Mouse (Mus musculus): Measurements from ENCODE around the gene Tnk2. TPM values are rescaled to one million over a fixed set of nuclear protein-coding genes. Genes with fewer than 3 reads are reported as not detected.
A peak's percentile ranks its signal among the peaks of the same experiment; 100 is the strongest.

The Tnk2 gene
- polyA plus RNA-seq, 1 experiment from 2014 or later: 11.6 TPM

DNA sequence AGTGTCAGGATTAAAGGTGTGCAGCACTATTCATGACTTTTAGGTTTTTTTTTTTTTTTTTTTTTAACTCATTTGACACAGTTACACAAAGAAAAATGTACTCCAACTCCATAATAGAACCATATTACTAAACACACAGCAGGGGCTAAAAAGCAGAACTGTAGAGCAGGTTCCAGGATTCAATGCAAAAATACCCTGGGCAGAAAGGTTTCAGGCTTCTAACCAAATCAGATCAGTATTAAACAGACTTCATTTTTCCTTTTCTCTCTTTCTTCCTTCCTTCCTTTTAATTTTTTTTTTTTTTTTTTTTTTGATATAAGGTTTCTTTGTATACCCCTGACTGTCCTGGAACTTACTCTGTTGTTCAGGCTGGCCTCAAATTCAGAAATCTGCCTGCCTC lies 6.8 kb downstream of the Tnk2 start:
- Histone ChIP-seq H3K9me3 (ENCODE audit: control insufficient read depth, low read length) (no peaks in the 10 kb centered on the region), H3K9ac (ENCODE audit: low read depth, low read length) (no peak overlapping the region), H3K4me2 (no peak overlapping the region), H3K4me1 (replicated peaks; ENCODE audit: control insufficient read depth, insufficient read depth, low read length) (peaks cover 13% of the 10 kb centered on the region), H3K4me3 (ENCODE audit: low read depth, low read length) (no peak overlapping the region), H3K27me3 (replicated peaks; ENCODE audit: control insufficient read depth, insufficient read depth, low read length) (no peaks in the 10 kb centered on the region), H3K27ac (ENCODE audit: low read depth, low read length) (no peak overlapping the region), H3K36me3 (ENCODE audit: control insufficient read depth, insufficient read depth, low read length) (no peaks in the 10 kb centered on the region)
- DNase-seq (ENCODE audit: low spot score) (no peak), ATAC-seq (replicated peaks; ENCODE audit: low FRiP score) (no peak)

DNA sequence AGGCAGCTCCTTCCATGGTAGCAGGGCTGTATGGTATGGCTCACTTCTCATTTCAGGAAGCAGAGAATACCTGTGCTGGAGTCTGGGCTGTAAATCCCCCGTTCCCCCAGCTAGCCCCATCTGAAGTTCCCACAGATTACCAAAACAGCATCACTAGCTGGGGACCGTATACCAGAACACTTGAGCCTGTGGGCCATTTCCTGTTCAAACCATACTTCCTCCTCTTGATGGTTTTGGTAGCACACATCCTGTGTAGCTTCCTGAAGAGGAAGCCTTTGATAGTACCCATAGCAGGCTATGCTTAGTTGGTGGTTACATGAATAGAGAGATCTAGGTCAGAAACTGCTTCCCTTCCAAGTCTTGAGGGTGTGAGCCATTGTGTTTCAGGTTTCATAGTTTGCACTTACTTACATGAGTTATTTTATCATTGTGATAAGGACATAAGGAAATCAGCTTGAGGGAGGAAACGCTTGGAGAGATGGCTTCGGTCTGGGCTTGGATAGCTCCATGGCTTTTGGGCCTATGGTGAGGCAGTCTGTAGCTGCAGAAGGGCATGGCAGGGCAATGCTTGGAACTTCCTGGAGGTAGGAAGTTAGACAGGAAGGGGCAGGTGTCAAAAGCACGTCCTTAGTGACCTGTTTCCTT lies 7.4 kb downstream of the Tnk2 start:
- Histone ChIP-seq H3K4me2 (no peak overlapping the region; the same call in 1 of the 2 replicates), H3K27me3 (replicated peaks; ENCODE audit: control insufficient read depth, insufficient read depth, low read length) (no peaks in the 10 kb centered on the region), H3K4me1 (replicated peaks; ENCODE audit: control insufficient read depth, insufficient read depth, low read length) (peaks cover 9% of the 10 kb centered on the region), H3K9me3 (ENCODE audit: control insufficient read depth, low read length) (no peaks in the 10 kb centered on the region), H3K36me3 (ENCODE audit: control insufficient read depth, insufficient read depth, low read length) (no peaks in the 10 kb centered on the region), H3K4me3 (ENCODE audit: low read depth, low read length) (no peak overlapping the region), H3K9ac (ENCODE audit: low read depth, low read length) (no peak overlapping the region), H3K27ac (ENCODE audit: low read depth, low read length) (peak overlapping the region; percentile 48; the same call in 1 of the 2 replicates)
- peak; percentile 32 for DNase-seq (ENCODE audit: low spot score)
- 50% methylated on average over 5 of the region's 5 CpGs for WGBS
- ATAC-seq (replicated peaks; ENCODE audit: low FRiP score): peak; percentile 34; the same call in 1 of the 2 replicates

DNA sequence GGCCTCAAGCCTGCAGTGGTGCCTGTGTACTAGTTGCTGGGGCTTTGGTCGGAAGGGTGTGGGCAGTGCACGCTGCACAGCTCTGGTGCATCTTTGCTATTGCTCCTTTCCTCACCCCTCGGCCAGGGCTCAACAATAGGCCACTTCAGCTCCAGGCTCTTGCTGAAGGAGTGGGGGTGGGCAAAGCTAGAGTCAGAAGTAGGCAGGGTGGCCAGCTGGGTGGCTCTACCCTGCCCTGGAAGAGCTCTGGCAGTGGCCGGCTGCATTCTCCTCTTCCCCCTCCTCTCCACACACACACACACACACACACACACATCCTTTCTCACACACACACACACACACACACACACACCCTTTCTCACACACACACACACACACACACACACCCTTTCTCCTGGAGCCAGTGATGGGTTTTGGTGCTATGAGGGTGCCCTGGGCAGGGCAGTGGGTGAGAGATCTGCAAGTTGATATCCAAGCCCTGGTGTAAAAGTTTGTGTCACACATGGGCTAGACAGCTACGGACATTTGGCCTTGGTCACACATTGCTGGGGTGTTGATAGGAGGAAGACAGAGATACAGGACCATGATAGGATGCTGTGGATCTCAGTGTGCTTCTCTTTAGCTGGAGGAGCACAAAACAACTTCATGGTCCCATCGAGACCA lies 10.5 kb downstream of the Tnk2 start:
- Histone ChIP-seq H3K4me1 (replicated peaks; ENCODE audit: control insufficient read depth, insufficient read depth, low read length) (peaks cover 27% of the 10 kb centered on the region), H3K9ac (ENCODE audit: low read depth, low read length) (no peak overlapping the region), H3K36me3 (ENCODE audit: control insufficient read depth, insufficient read depth, low read length) (no peaks in the 10 kb centered on the region), H3K9me3 (ENCODE audit: control insufficient read depth, low read length) (no peaks in the 10 kb centered on the region), H3K27ac (ENCODE audit: low read depth, low read length) (no peak overlapping the region), H3K4me3 (ENCODE audit: low read depth, low read length) (no peak overlapping the region), H3K4me2 (no peak overlapping the region), H3K27me3 (replicated peaks; ENCODE audit: control insufficient read depth, insufficient read depth, low read length) (no peaks in the 10 kb centered on the region)
- DNase-seq (ENCODE audit: low spot score) (no peak), ATAC-seq (replicated peaks; ENCODE audit: low FRiP score) (no peak)
- WGBS: 75% methylated on average over 6 of the region's 6 CpGs

DNA sequence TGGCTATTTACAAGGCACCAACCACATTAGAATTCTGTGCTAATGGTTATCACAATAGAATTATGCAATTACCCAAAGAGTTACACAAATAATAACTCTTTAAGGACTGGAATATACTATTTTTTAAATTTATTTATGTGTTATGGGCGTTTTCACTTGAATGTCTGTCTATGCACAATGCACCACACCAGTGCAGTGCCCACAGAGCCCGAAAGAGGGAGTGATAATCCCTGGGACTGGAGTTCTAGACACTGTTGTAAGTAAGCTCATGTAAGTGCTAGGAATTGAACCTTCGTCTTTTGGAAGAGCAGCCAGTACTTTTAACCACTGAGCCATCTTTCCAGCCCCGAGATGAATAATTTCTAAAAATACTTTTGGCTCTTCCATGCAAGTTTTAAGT lies 11.9 kb downstream of the Tnk2 start:
- H3K4me2 ChIP-seq: no peak overlapping the region
- H3K4me3 ChIP-seq (ENCODE audit: low read depth, low read length): no peak overlapping the region
- no peaks in the 10 kb centered on the region for H3K27me3 ChIP-seq (replicated peaks; ENCODE audit: control insufficient read depth, insufficient read depth, low read length)
- H3K27ac ChIP-seq (ENCODE audit: low read depth, low read length): no peak overlapping the region
- H3K9ac ChIP-seq (ENCODE audit: low read depth, low read length): no peak overlapping the region
- ATAC-seq (replicated peaks; ENCODE audit: low FRiP score): no peak
- no peak for DNase-seq (ENCODE audit: low spot score)
- H3K4me1 ChIP-seq (replicated peaks; ENCODE audit: control insufficient read depth, insufficient read depth, low read length): peaks cover 40% of the 10 kb centered on the region
- no peaks in the 10 kb centered on the region for H3K9me3 ChIP-seq (ENCODE audit: control insufficient read depth, low read length)
- H3K36me3 ChIP-seq (ENCODE audit: control insufficient read depth, insufficient read depth, low read length): no peaks in the 10 kb centered on the region
- WGBS: 82% methylated on average over 4 of the region's 4 CpGs

DNA sequence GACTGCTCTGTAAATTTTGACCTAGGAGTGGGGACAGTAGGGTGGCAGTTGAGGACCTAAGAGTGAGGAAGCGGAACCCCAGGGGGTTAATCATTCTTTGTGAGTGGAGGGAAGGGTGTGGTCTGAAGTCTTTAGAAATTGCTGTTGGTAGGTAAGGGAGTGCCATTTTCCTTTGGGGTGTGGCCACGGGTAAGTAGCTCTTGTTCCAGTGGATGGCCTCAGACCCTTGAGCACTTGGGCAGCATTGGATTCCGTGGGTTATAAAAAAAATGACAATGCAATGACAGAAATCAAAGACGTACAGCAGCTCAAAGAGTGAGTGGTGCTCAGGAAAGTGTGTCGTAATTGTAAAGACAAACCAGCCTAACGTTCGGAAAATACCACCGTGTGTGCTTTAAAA lies 12.6 kb downstream of the Tnk2 start:
- H3K27ac ChIP-seq (ENCODE audit: low read depth, low read length): no peak overlapping the region
- no peak overlapping the region for H3K9ac ChIP-seq (ENCODE audit: low read depth, low read length)
- DNase-seq (ENCODE audit: low spot score): no peak
- H3K27me3 ChIP-seq (replicated peaks; ENCODE audit: control insufficient read depth, insufficient read depth, low read length): no peaks in the 10 kb centered on the region
- ATAC-seq (replicated peaks; ENCODE audit: low FRiP score): no peak
- H3K4me2 ChIP-seq: no peak overlapping the region
- no peaks in the 10 kb centered on the region for H3K36me3 ChIP-seq (ENCODE audit: control insufficient read depth, insufficient read depth, low read length)
- peaks cover 46% of the 10 kb centered on the region for H3K4me1 ChIP-seq (replicated peaks; ENCODE audit: control insufficient read depth, insufficient read depth, low read length)
- no peaks in the 10 kb centered on the region for H3K9me3 ChIP-seq (ENCODE audit: control insufficient read depth, low read length)
- WGBS: 76% methylated on average over 8 of the region's 8 CpGs
- no peak overlapping the region for H3K4me3 ChIP-seq (ENCODE audit: low read depth, low read length)

DNA sequence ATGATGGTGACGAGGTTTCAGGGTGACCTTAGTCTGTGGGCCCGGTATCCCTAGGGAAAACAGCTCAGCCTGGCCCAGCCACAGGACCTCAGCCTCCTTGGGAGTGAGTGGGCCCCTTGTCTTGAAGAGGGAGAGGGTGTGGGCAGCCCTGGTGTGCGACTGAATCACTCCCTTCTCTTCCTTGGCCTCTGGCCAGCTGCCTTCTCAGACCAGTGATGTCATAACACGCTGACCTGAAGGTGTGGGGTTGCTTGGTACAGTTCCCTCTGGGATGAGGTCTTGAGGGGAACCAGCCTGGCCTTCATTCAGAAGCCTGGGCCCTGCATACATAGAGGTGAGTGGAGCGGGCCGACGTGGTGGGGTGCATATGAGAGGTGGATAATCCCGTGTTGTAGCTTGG lies 13.1 kb downstream of the Tnk2 start:
- H3K27ac ChIP-seq (ENCODE audit: low read depth, low read length): no peak overlapping the region
- no peak for ATAC-seq (replicated peaks; ENCODE audit: low FRiP score)

DNA sequence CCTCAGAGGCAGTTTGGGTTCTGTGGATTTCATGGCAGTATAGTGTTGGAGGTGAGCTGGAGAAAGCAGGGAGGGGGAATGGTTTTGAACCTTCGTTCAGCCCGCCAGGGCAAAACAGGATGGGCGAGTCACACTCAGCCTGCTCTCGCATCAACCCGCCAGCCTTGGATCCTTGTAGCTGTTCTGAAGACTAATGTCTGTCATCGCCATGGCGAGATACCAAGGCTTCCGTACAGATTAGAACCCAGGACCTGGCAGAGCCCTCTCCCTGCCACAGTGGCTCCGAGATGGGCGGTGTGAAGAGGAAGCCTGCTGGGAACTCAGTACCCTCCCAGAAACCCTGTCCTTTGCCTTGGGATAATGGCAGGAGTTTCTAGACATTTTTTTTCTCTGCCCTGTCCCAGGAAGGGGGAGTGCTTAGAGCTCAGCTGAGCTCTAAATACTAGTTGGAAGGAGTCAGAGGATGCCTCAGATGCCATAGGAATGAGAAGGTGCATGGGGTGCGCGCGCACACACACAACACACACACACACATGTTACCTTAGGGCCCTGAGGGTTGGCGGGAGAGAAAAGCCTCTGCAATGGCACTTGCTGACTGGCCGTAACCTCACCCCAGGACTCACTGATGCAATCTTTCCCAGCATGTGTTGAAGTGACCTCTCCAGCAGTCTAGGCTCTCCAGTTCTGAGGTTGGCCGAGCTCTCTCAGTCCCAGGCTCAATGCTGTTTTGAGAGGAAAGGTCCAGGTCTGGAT lies 14.0 kb downstream of the Tnk2 start:
- no peak overlapping the region for H3K4me2 ChIP-seq
- peaks cover 58% of the 10 kb centered on the region for H3K4me1 ChIP-seq (replicated peaks; ENCODE audit: control insufficient read depth, insufficient read depth, low read length)
- no peak overlapping the region for H3K27ac ChIP-seq (ENCODE audit: low read depth, low read length)

More for the DNA sequence above, 13.1 kb downstream of the Tnk2 start:
- Histone ChIP-seq H3K4me3 (ENCODE audit: low read depth, low read length) (no peak overlapping the region), H3K4me1 (replicated peaks; ENCODE audit: control insufficient read depth, insufficient read depth, low read length) (peaks cover 50% of the 10 kb centered on the region), H3K4me2 (no peak overlapping the region), H3K9me3 (ENCODE audit: control insufficient read depth, low read length) (no peaks in the 10 kb centered on the region), H3K9ac (ENCODE audit: low read depth, low read length) (no peak overlapping the region), H3K36me3 (ENCODE audit: control insufficient read depth, insufficient read depth, low read length) (no peaks in the 10 kb centered on the region), H3K27me3 (replicated peaks; ENCODE audit: control insufficient read depth, insufficient read depth, low read length) (no peaks in the 10 kb centered on the region)
- no peak for DNase-seq (ENCODE audit: low spot score)
- 73% methylated on average over 8 of the region's 8 CpGs for WGBS

DNA sequence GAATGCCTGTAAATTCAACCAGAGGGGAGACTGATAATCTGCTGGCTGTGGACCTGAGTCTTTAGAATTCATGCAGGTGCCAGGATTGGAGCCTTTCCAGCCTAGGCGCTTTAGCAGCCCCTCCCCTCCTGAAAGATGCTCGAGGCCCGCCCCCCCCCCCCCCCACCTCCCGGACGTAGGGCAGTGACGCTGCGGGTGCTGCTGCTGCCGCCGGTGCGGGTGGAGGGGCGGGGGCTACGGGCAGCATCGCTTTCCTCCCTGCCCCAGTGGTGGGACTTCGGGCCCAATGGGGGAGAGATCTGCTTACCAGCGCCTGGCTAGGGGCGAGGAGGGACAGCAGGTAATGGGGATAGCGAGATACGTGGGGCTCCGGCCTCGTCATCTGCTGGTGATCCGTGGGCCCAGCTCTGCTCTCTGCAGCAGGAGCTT lies 15.1 kb downstream of the Tnk2 start:
- Histone ChIP-seq H3K4me1 (replicated peaks; ENCODE audit: control insufficient read depth, insufficient read depth, low read length) (peaks cover 69% of the 10 kb centered on the region), H3K4me2 (peak overlapping the region; percentile 69), H3K27ac (ENCODE audit: low read depth, low read length) (no peak overlapping the region), H3K9me3 (ENCODE audit: control insufficient read depth, low read length) (no peaks in the 10 kb centered on the region), H3K4me3 (ENCODE audit: low read depth, low read length) (peak overlapping the region; percentile 38), H3K36me3 (ENCODE audit: control insufficient read depth, insufficient read depth, low read length) (no peaks in the 10 kb centered on the region), H3K9ac (ENCODE audit: low read depth, low read length) (peak overlapping the region; percentile 43), H3K27me3 (replicated peaks; ENCODE audit: control insufficient read depth, insufficient read depth, low read length) (no peaks in the 10 kb centered on the region)
- ATAC-seq (replicated peaks; ENCODE audit: low FRiP score) (no peak), DNase-seq (ENCODE audit: low spot score) (no peak)
- WGBS: 10% methylated on average over 9 of the region's 21 CpGs

More for the DNA sequence above, 14.0 kb downstream of the Tnk2 start:
- WGBS: 85% methylated on average over 16 of the region's 16 CpGs
- Histone ChIP-seq H3K9me3 (ENCODE audit: control insufficient read depth, low read length) (no peaks in the 10 kb centered on the region), H3K36me3 (ENCODE audit: control insufficient read depth, insufficient read depth, low read length) (no peaks in the 10 kb centered on the region), H3K27me3 (replicated peaks; ENCODE audit: control insufficient read depth, insufficient read depth, low read length) (no peaks in the 10 kb centered on the region), H3K9ac (ENCODE audit: low read depth, low read length) (no peak overlapping the region), H3K4me3 (ENCODE audit: low read depth, low read length) (no peak overlapping the region)
- DNase-seq (ENCODE audit: low spot score) (no peak), ATAC-seq (replicated peaks; ENCODE audit: low FRiP score) (no peak)
